ENCODE assay signal across 8 mouse cellular contexts in the genomic region with DNA sequence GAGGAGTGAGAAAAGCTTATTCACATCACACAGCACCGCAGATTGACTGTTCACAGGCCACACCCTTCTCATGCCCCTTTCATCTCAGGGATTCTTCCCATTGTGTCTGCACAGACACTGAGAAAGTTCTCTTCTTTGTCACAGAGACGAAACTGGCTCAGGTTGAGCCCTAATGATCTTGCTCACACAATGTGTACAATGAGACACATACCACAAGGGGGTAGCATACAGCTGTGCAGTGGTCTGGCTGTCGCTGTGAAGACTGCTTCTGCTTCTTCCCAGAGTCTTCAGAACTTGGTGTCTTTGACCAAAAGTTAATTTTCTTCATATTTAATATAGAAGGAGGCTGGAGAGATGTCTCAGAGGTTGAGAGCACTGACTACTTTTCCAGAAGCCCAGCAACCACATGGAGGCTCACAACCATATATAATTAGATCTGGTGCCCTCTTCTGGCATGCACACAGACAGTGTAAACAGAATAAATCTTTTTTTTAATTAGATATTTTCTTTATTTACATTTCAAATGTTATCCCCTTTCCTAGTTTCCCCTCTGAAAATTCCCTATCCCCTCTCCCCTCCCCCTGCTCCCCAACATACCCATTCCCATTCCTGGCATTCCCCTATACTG. TPM values are rescaled to one million over a fixed set of nuclear protein-coding genes. Genes with fewer than 3 reads are reported as not detected.
A peak's percentile ranks its signal among the peaks of the same experiment; 100 is the strongest.
DNase-seq lines count a peak whose midpoint lies in the region; ATAC-seq and TF ChIP-seq lines count a peak whose summit lies in the region.

No protein-coding gene starts in this region.

- whole genome bisulfite sequencing in kidney, postnatal 0 days, result 30% methylated on average over 3 of the region's 3 CpGs

- no peak for ATAC-seq in kidney, postnatal 0 days (replicated peaks; ENCODE audit: low FRiP score, low read depth)

- no peak overlapping the region for H3K9ac ChIP-seq in kidney, postnatal 0 days (ENCODE audit: low read depth, low read length)

- TF ChIP-seq CTCF in kidney, postnatal 0 days (IDR thresholded peaks at IDR 0.05; ENCODE audit: low read depth), result peak; percentile 56

- no peaks in the 10 kb centered on the region for H3K36me3 ChIP-seq in kidney, postnatal 0 days (ENCODE audit: insufficient read depth, low read length)
- no peaks in the 10 kb centered on the region for H3K36me3 ChIP-seq in megakaryocyte, embryonic 14.5 days (replicated peaks; ENCODE audit: low read length)

- peak; percentile 18 to 24 for DNase-seq in heart, adult 18-20 months
- no peak for DNase-seq in heart, adult 11 months
- peak; percentile 33 for DNase-seq in CD4-positive helper T cell, adult 2 months (ENCODE audit: low read depth, low spot score)
- peak; percentile 51 for DNase-seq in brain, adult 2 months (ENCODE audit: low read depth, low spot score)
- DNase-seq in kidney, postnatal 0 days (ENCODE audit: low spot score), result peak; percentile 12
- DNase-seq in thymus, postnatal 36 days, result peak; percentile 6 to 9
- no peak for DNase-seq in gastrocnemius, adult 18-20 months (ENCODE audit: low spot score)

- no peak overlapping the region for H3K4me3 ChIP-seq in kidney, postnatal 0 days (replicated peaks; ENCODE audit: low read depth, low read length)
- H3K4me3 ChIP-seq in megakaryocyte, embryonic 14.5 days (replicated peaks), result peak overlapping the region; percentile 79

- H3K27me3 ChIP-seq in kidney, postnatal 0 days (ENCODE audit: insufficient read depth, low read length), result no peaks in the 10 kb centered on the region
- H3K27me3 ChIP-seq in megakaryocyte, embryonic 14.5 days (replicated peaks), result peaks cover 4% of the 10 kb centered on the region

- no peaks in the 10 kb centered on the region for H3K9me3 ChIP-seq in kidney, postnatal 0 days (replicated peaks; ENCODE audit: low read length)
- H3K9me3 ChIP-seq in megakaryocyte, embryonic 14.5 days, result no peaks in the 10 kb centered on the region

- no peak overlapping the region for H3K27ac ChIP-seq in kidney, postnatal 0 days

- no peak overlapping the region for H3K4me2 ChIP-seq in kidney, postnatal 0 days (ENCODE audit: low read length)

- no peaks in the 10 kb centered on the region for H3K4me1 ChIP-seq in kidney, postnatal 0 days (replicated peaks; ENCODE audit: insufficient read depth, low read length)
- H3K4me1 ChIP-seq in megakaryocyte, embryonic 14.5 days, result peaks cover 6% of the 10 kb centered on the region; the same call in 1 of the 2 replicates

RNA-seq across cellular contexts. Expression of gene Lair1, which starts 36.1 kb away (rescaled TPM):
- total RNA-seq in heart, adult 18-20 months (2021), result 1 to 10 TPM in 1 of 2 experiments, under 1 TPM in 1; 0.89 to 1.1 TPM
- polyA plus RNA-seq in kidney, postnatal 0 days (2015; fragmentation: Nextera tagmentation; extraction: Ambion mirVana), result 1.2 and 1.4 TPM in 2 replicates
- 0.12 TPM in 1 of 2 replicates, not detected in the other for polyA plus RNA-seq in megakaryocyte, embryonic 14.5 days (2012; ENCODE audit: insufficient read depth, low replicate concordance)
- total RNA-seq in gastrocnemius, adult 18-20 months (2021), result under 1 TPM in 1 of 2 experiments, not detected in 1; 0.97 TPM

Comparison
In these comparisons a context has a peak if more than half of its experiments do, and no peak if none do; other contexts are left out.
1. DNase-seq: peak in heart, adult 18-20 months (2 of 2), CD4-positive helper T cell, adult 2 months (single experiment), brain, adult 2 months (single experiment), kidney, postnatal 0 days (single experiment) and thymus, postnatal 36 days (2 of 2); none in heart, adult 11 months (single experiment) and gastrocnemius, adult 18-20 months (single experiment).